Mouse (Mus musculus) cortical plate, adult 2 months (tissue): ENCODE data around the gene Ruvbl2. TPM values are rescaled to one million over a fixed set of nuclear protein-coding genes. Genes with fewer than 3 reads are reported as not detected.
"Not testable (repeated sequence)": the region's sequence is repeated elsewhere in the genome, so short reads cannot be mapped to it uniquely, and the experiment has no call there.

ENCODE experiments used
- H3K27ac ChIP-seq: fragments of 200-500 bp; 2 replicates; pipeline ENCODE4 v1.5.1; 2012; ENCODE audit warnings: low read length, control low read depth, inconsistent platforms; ENCODE audit not compliant: insufficient read depth
- H3K4me1 ChIP-seq: fragments of 200-500 bp; 2 replicates; pipeline ENCODE4 v1.6.1; 2011; ENCODE audit warnings: low read length; ENCODE audit not compliant: control insufficient read depth, insufficient read depth
- H3K4me3 ChIP-seq: fragments of 200-500 bp; 2 replicates; pipeline ENCODE4 v1.5.1; 2011; ENCODE audit warnings: mild to moderate bottlenecking, low read length, control low read depth; ENCODE audit not compliant: insufficient read depth
- CTCF ChIP-seq: fragments of 200-500 bp; IDR thresholded peaks from 2 replicates; pipeline ENCODE4 v1.5.1; 2011; ENCODE audit warnings: mild to moderate bottlenecking, control low read depth, low read length; ENCODE audit not compliant: insufficient read depth; ENCODE audit errors: extremely low read depth
- POLR2A ChIP-seq: fragments of 200-500 bp; IDR thresholded peaks from 2 replicates; pipeline ENCODE4 v1.6.1; 2011; ENCODE audit warnings: mild to moderate bottlenecking, low read length, control low read depth; ENCODE audit not compliant: insufficient read depth; ENCODE audit errors: extremely low read depth
- polyA plus RNA-seq: library from polyadenylated mRNA; depleted of rRNA; stranded (reverse); fragments of >200 nt; gene quantifications from 2 replicates; pipeline ENCODE4 v1.2.3, GENCODE M21; 2012

The Ruvbl2 gene
- polyA plus RNA-seq, 1 experiment: 47.4 TPM

GRCm38 (mm10) chr7:45475291-45475969 lies 37.5 kb upstream of the Ruvbl2 start:
- Histone ChIP-seq H3K4me3 (peak overlapping the region; percentile 38), H3K4me1 (no peaks in the 10 kb centered on the region), H3K27ac (no peak overlapping the region)
- TF ChIP-seq CTCF (no peak), POLR2A (0 out of 2 replicates have a peak, but pooled peaks have one; percentile 11)

- TF ChIP-seq POLR2A: no peak
- TF ChIP-seq CTCF: peak; percentile 66
- Histone ChIP-seq H3K4me3 (no peak overlapping the region), H3K27ac (no peak overlapping the region), H3K4me1 (peaks cover 1% of the 10 kb centered on the region; the same call in 1 of the 2 replicates)
Measured at GRCm38 (mm10) chr7:45470869-45471268, 33.0 kb upstream of the Ruvbl2 start.

- TF ChIP-seq POLR2A (no peak), CTCF (no peak)
- H3K4me1 ChIP-seq: peaks cover 7% of the 10 kb centered on the region
- no peak overlapping the region for H3K27ac ChIP-seq
- peak overlapping the region; percentile 83 for H3K4me3 ChIP-seq
Measured at GRCm38 (mm10) chr7:45467090-45467670, 29.3 kb upstream of the Ruvbl2 start.

- TF ChIP-seq POLR2A (peak; percentile 81; the same call in 1 of the 2 replicates), CTCF (no peak)
- Histone ChIP-seq H3K4me1 (peaks cover 7% of the 10 kb centered on the region), H3K27ac (peak within 1 kb of the TSS; percentile 92), H3K4me3 (peak within 1 kb of the TSS; percentile 83)
Measured at GRCm38 (mm10) chr7:45466283-45467089, 28.6 kb upstream of the Ruvbl2 start, which contains the start of gene Bax. Gene Bax, minus strand, starts transcription at chr7:45466898.

GRCm38 (mm10) chr7:45465549-45465948 lies 27.7 kb upstream of the Ruvbl2 start:
- H3K4me3 ChIP-seq: peak overlapping the region; percentile 83
- H3K27ac ChIP-seq: no peak overlapping the region
- no peak for TF ChIP-seq POLR2A
- no peak for TF ChIP-seq CTCF

GRCm38 (mm10) chr7:45465112-45465511 lies 27.2 kb upstream of the Ruvbl2 start:
- Histone ChIP-seq H3K4me3 (no peak overlapping the region; the same call in 1 of the 2 replicates), H3K4me1 (peaks cover 11% of the 10 kb centered on the region), H3K27ac (no peak overlapping the region)
- TF ChIP-seq POLR2A: no peak
- no peak for TF ChIP-seq CTCF

More at GRCm38 (mm10) chr7:45465549-45465948, 27.7 kb upstream of the Ruvbl2 start:
- peaks cover 7% of the 10 kb centered on the region for H3K4me1 ChIP-seq

GRCm38 (mm10) chr7:45463987-45464778 lies 26.3 kb upstream of the Ruvbl2 start:
- Histone ChIP-seq H3K4me3 (no peak overlapping the region), H3K27ac (no peak overlapping the region), H3K4me1 (peaks cover 11% of the 10 kb centered on the region)
- TF ChIP-seq CTCF (no peak), POLR2A (no peak)

- H3K4me1 ChIP-seq: peaks cover 11% of the 10 kb centered on the region
- not testable (repeated sequence) for H3K4me3 ChIP-seq, H3K27ac ChIP-seq
Measured at GRCm38 (mm10) chr7:45462868-45463267, 25.0 kb upstream of the Ruvbl2 start.

GRCm38 (mm10) chr7:45462325-45462724 lies 24.4 kb upstream of the Ruvbl2 start:
- no peak overlapping the region for H3K4me3 ChIP-seq
- no peak for TF ChIP-seq POLR2A
- TF ChIP-seq CTCF: no peak
- no peak overlapping the region for H3K27ac ChIP-seq
- H3K4me1 ChIP-seq: peaks cover 11% of the 10 kb centered on the region
